Mouse (Mus musculus) lung, postnatal 0 days (tissue): ENCODE data around the gene Plac8. TPM values are rescaled to one million over a fixed set of nuclear protein-coding genes. Genes with fewer than 3 reads are reported as not detected.
A peak's percentile ranks its signal among the peaks of the same experiment; 100 is the strongest.

Experiments used
- ATAC-seq: fragments of 200-750 bp; cut with Nextera tagmentation; 2 replicates; pipeline ENCODE4 v1.8.0; 2017; ENCODE audit warnings: moderate library complexity
- DNase-seq: peaks from one replicate; pipeline ENCODE4 v3.0.0-alpha.2; 2016; ENCODE audit warnings: low spot score
- H3K27ac ChIP-seq: fragments of 300-500 bp; sonication (generic); 2 replicates; pipeline ENCODE4 v1.5.1; 2014; ENCODE audit warnings: antibody characterized with exemption, mild to moderate bottlenecking, low read length, mixed read lengths
- H3K27me3 ChIP-seq: fragments of 300-500 bp; sonication (generic); replicated peaks from 2 replicates; pipeline ENCODE4 v1.6.1; 2014; ENCODE audit warnings: low read length, mixed read lengths; ENCODE audit not compliant: insufficient read depth
- H3K36me3 ChIP-seq: fragments of 300-500 bp; sonication (generic); 2 replicates; pipeline ENCODE4 v1.6.1; 2014; ENCODE audit warnings: low read length, mixed read lengths; ENCODE audit not compliant: insufficient read depth
- H3K4me1 ChIP-seq: fragments of 300-500 bp; sonication (generic); 2 replicates; pipeline ENCODE4 v1.6.1; 2014; ENCODE audit warnings: antibody characterized with exemption, low read depth, low read length, mixed read lengths; ENCODE audit not compliant: insufficient read depth
- H3K4me2 ChIP-seq: fragments of 300-500 bp; sonication (generic); replicated peaks from 2 replicates; pipeline ENCODE4 v1.6.1; 2014; ENCODE audit warnings: low read depth, mild to moderate bottlenecking, low read length, moderate library complexity, mixed read lengths
- H3K4me3 ChIP-seq: fragments of 300-500 bp; sonication (generic); 2 replicates; pipeline ENCODE4 v1.5.1; 2014; ENCODE audit warnings: low read depth, low read length
- H3K9ac ChIP-seq: fragments of 300-500 bp; sonication (generic); replicated peaks from 2 replicates; pipeline ENCODE4 v1.6.1; 2014; ENCODE audit warnings: low read depth, mild to moderate bottlenecking
- H3K9me3 ChIP-seq: fragments of 300-500 bp; sonication (generic); 2 replicates; pipeline ENCODE4 v1.6.1; 2016; ENCODE audit warnings: low read length, mixed read lengths
- CTCF ChIP-seq: IDR thresholded peaks from 2 replicates; pipeline ENCODE4 v1.5.1; 2016; ENCODE audit warnings: antibody characterized with exemption, mild to moderate bottlenecking
- EP300 ChIP-seq: IDR thresholded peaks from 2 replicates; pipeline ENCODE4 v1.6.1; 2016; ENCODE audit warnings: antibody characterized with exemption, mild to moderate bottlenecking, control low read depth
- WGBS: fragments of 180-500 bp; shearing (Covaris S2); extraction: QIAGEN DNeasy Blood & Tissue Kit; methylation state at CpG from one replicate; pipeline ENCODE4 v1.1.7; 2014; 5-methylcytosine and 5-hydroxymethylcytosine counted together
- polyA plus RNA-seq: library from polyadenylated mRNA; unstranded; fragments of >200 nt; fragmentation: Nextera tagmentation; extraction: Ambion mirVana; gene quantifications from 2 replicates; pipeline ENCODE4 v1.2.1, GENCODE M21; 2015

Gene Plac8
- polyA plus RNA-seq, 1 experiment from 2014 or later: 59.3 TPM

DNA sequence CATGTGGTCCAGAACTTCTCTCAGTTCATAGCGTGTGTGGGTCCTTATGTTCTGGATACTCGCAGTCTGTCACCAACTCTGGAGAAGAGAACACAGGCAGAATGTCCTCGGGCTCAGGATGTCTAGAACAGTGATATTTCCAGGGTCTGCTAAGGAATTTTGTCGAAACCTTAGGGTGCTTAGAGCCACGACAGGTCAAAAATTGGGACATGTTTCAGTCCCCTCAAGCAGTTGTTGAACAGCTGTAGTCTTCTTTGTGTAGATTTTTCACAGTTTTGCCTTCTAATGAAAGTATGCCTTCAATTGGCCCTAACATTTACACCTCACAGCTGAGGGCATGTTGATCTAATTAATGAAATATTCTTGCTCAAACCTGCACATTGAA, 53.0 kb downstream of the Plac8 start:
- Histone ChIP-seq H3K27me3 (no peaks in the 10 kb centered on the region), H3K36me3 (no peaks in the 10 kb centered on the region), H3K27ac (peak overlapping the region; percentile 82; the same call in 1 of the 2 replicates), H3K9ac (peak overlapping the region; percentile 80), H3K4me1 (peaks cover 7% of the 10 kb centered on the region; the same call in 1 of the 2 replicates), H3K4me3 (peak overlapping the region; percentile 81), H3K4me2 (peak overlapping the region; percentile 63), H3K9me3 (no peaks in the 10 kb centered on the region)
- DNase-seq (no peak), ATAC-seq (no peak)
- WGBS: 5% methylated on average over 5 of the region's 5 CpGs
- TF ChIP-seq CTCF: no peak
- TF ChIP-seq EP300: no peak

DNA sequence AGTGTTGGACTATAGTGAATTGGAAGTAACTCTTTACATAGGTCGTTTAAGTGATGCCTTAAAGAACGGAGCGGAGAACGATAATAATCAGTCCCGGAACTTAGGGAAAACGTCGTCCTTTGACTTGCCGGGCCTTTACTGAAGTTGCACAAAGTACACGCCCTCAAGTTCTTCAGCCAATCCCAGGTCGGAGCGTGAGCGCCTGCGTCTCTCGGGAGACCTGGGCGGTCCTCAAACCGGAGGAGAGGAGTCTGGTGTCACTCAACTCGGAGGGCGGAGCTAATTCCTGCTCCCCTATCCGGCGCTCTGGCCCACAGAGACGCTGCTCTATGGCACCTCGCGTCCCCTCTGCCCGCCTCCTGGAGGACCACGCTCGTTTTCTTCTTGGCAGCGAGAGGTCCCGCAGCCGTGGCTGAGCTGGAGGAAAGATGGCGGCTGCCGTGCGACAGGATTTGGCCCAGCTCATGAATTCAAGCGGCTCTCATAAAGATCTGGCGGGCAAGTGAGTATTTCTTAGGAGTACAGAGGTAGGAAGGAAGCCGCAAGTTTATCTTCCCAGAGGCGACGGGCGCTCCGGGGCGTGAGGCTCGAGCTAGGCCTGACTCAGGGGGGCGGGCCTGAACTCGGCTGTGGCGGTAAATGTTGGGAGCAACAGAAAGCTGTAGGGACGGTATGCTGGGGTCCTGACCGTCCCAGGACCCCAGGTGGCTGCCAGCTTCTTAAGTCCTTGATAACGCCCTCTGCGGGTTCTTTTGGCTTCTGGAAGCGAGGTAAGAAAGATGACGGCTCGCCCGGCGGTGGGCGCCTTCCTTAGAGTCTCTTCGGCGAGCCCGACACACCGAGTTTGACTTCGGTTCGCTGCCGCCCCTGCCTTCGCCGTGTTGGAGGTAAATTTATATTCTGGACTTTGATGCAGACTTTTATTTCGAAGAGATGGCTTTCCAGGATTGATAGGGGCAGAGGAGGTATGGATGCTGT, 53.7 kb downstream of the Plac8 start, which contains the start of gene Cops4:
TSS of gene Cops4 (plus strand) at position 261 of the 978 bp plus-strand sequence.
- H3K9me3 ChIP-seq: no peaks in the 10 kb centered on the region
- peak within 1 kb of the TSS; percentile 82 for H3K27ac ChIP-seq
- H3K9ac ChIP-seq: peak within 1 kb of the TSS; percentile 80
- ATAC-seq: peak; percentile 100
- DNase-seq: peak; percentile 100
- WGBS: under 1% methylated on average over 61 of the region's 64 CpGs
- peaks cover 7% of the 10 kb centered on the region; the same call in 1 of the 2 replicates for H3K4me1 ChIP-seq
- TF ChIP-seq CTCF: peak; percentile 44
- peak; percentile 68 for TF ChIP-seq EP300
- peak within 1 kb of the TSS; percentile 81 for H3K4me3 ChIP-seq
- peak within 1 kb of the TSS; percentile 63 for H3K4me2 ChIP-seq
- H3K27me3 ChIP-seq: no peaks in the 10 kb centered on the region
- no peaks in the 10 kb centered on the region for H3K36me3 ChIP-seq

DNA sequence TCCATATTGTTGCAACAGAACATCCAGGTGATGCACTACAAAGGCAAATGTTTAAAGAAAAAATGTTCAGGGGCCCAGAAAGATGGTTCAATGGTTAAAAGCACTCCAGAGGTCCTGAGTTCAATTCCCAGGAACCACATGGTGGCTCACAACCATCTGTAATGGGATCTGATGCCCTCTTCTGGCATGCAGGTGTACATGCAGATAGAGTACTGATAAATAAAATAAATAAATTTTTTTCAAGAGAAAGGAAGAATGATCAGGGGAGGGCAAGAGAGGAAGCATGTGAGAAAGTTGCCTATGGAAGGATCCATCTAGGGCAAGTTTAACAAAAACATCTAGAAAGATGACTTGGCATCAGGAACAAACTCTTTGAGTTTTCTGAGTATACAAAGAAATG, 59.5 kb downstream of the Plac8 start:
- no peak overlapping the region for H3K27ac ChIP-seq
- H3K9ac ChIP-seq: no peak overlapping the region
- no peaks in the 10 kb centered on the region for H3K9me3 ChIP-seq
- TF ChIP-seq CTCF (no peak), EP300 (no peak)
- ATAC-seq (no peak), DNase-seq (no peak)
- H3K27me3 ChIP-seq: no peaks in the 10 kb centered on the region
- no peaks in the 10 kb centered on the region for H3K4me1 ChIP-seq
- no peak overlapping the region for H3K4me2 ChIP-seq
- H3K4me3 ChIP-seq: no peak overlapping the region
- H3K36me3 ChIP-seq: no peaks in the 10 kb centered on the region

DNA sequence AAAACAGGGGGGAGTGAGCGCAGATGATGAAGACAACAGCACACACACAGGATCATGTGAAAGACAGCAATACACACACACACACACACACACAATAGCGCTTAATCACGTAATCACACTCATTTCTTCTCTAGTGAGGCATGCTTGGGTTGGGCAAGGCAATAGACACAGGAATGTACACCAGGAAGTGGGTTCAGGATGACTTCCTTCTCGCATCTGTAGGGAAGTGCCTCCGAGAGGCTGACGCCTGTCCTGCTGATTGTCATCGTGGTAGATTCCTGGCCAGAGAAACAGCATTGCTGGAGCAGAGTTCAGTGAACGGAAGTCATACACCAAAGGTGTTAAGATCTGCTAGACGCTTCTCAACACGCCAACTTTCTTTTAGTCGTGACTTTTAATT, 62.8 kb downstream of the Plac8 start:
- TF ChIP-seq EP300 (no peak), CTCF (no peak)
- ATAC-seq (peak; percentile 47; the same call in 1 of the 2 replicates), DNase-seq (peak; percentile 24)
- Histone ChIP-seq H3K4me3 (no peak overlapping the region), H3K27ac (no peak overlapping the region), H3K9ac (no peak overlapping the region), H3K36me3 (no peaks in the 10 kb centered on the region), H3K4me2 (no peak overlapping the region), H3K4me1 (no peaks in the 10 kb centered on the region), H3K9me3 (no peaks in the 10 kb centered on the region), H3K27me3 (no peaks in the 10 kb centered on the region)
- WGBS: 49% methylated on average over 11 of the region's 11 CpGs

Other genes starting within 250 kb of the Plac8 start
- 94.8 and 96.3 TPM in 2 replicates for gene Sec31a, start 156.0 kb downstream of the Plac8 start, polyA plus RNA-seq
- gene Lin54, start 71.6 kb downstream of the Plac8 start, polyA plus RNA-seq: 5.7 and 5.9 TPM in 2 replicates
- 92.4 and 94.3 TPM in 2 replicates for gene Cops4, start 53.9 kb downstream of the Plac8 start, polyA plus RNA-seq
- 34.3 and 35.5 TPM in 2 replicates for gene Coq2, start 102.9 kb upstream of the Plac8 start, polyA plus RNA-seq
- 3.0 and 3.6 TPM in 2 replicates for gene Hpse, start 147.5 kb upstream of the Plac8 start, polyA plus RNA-seq
- 5.3 and 6.8 TPM in 2 replicates for gene Helq, start 226.4 kb upstream of the Plac8 start, polyA plus RNA-seq
- gene Mrps18c, start 226.4 kb upstream of the Plac8 start, polyA plus RNA-seq: 118 and 145 TPM in 2 replicates
- gene Abraxas1, start 248.7 kb upstream of the Plac8 start, polyA plus RNA-seq: 11.4 and 11.6 TPM in 2 replicates